Mouse (Mus musculus): Measurements from ENCODE around the gene Mrpl57. TPM values are rescaled to one million over a fixed set of nuclear protein-coding genes. Genes with fewer than 3 reads are reported as not detected.
A peak's percentile ranks its signal among the peaks of the same experiment; 100 is the strongest.

Mrpl57 gene
- polyA plus RNA-seq, 1 experiment, result 65.6 TPM

- TF ChIP-seq POLR2A (IDR thresholded peaks at IDR 0.05; ENCODE audit: borderline replicate concordance, insufficient read depth, low read length) (no peak), CTCF (IDR thresholded peaks at IDR 0.05; ENCODE audit: borderline replicate concordance, insufficient read depth, low read depth, low read length) (no peak)
- Histone ChIP-seq H3K4me3 (replicated peaks; ENCODE audit: insufficient read depth, low read depth, low read length) (no peak overlapping the region), H3K4me1 (ENCODE audit: control insufficient read depth, insufficient read depth, low read length) (peaks cover 3% of the 10 kb centered on the region; the same call in 1 of the 2 replicates), H3K27ac (ENCODE audit: insufficient read depth, low read length) (no peak overlapping the region), H3K27me3 (ENCODE audit: control insufficient read depth, insufficient read depth, low read length) (no peaks in the 10 kb centered on the region)
- DNase-seq, result no peak
- WGBS, result 83% methylated on average over 4 of the region's 4 CpGs
Observed at GRCm38 (mm10) chr14:57803731-57804130, 22.3 kb upstream of the Mrpl57 start.

DNA sequence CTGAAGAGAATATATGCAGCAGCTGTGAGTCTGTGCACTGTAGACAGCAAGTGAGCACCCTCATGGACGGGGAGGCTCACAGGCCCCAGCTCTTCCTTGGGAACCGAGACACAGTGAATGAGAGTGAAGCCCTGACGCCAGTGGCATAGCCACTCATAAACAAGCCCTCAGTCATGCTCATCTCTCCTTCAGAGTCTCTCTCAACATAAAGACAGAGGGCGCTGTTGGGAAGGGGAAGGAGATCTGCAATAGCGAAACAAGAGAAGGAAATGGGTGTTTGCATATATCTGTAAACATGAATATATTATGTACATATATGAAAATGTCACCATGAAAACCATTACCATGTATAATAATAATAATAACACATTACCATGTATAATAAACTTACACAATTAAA lies 17.5 kb upstream of the Mrpl57 start:
- no peak overlapping the region for H3K4me3 ChIP-seq (replicated peaks; ENCODE audit: insufficient read depth, low read depth, low read length)
- peak in 1 of 2 experiments; percentile 17 for DNase-seq
- no peak overlapping the region for H3K27ac ChIP-seq (ENCODE audit: insufficient read depth, low read length)
- H3K27me3 ChIP-seq (ENCODE audit: control insufficient read depth, insufficient read depth, low read length), result no peaks in the 10 kb centered on the region
- TF ChIP-seq CTCF (IDR thresholded peaks at IDR 0.05; ENCODE audit: borderline replicate concordance, insufficient read depth, low read depth, low read length) (peak; percentile 23; the same call in 1 of the 2 replicates), POLR2A (IDR thresholded peaks at IDR 0.05; ENCODE audit: borderline replicate concordance, insufficient read depth, low read length) (no peak)
- 54% methylated on average over 5 of the region's 5 CpGs for WGBS
- no peaks in the 10 kb centered on the region for H3K4me1 ChIP-seq (ENCODE audit: control insufficient read depth, insufficient read depth, low read length)

- no peak for TF ChIP-seq CTCF (IDR thresholded peaks at IDR 0.05; ENCODE audit: borderline replicate concordance, insufficient read depth, low read depth, low read length)
- TF ChIP-seq POLR2A (IDR thresholded peaks at IDR 0.05; ENCODE audit: borderline replicate concordance, insufficient read depth, low read length), result no peak
- DNase-seq, result no peak
- no peaks in the 10 kb centered on the region for H3K27me3 ChIP-seq (ENCODE audit: control insufficient read depth, insufficient read depth, low read length)
- WGBS, result 97% methylated on average over 2 of the region's 2 CpGs
- no peak overlapping the region for H3K27ac ChIP-seq (ENCODE audit: insufficient read depth, low read length)
- H3K4me3 ChIP-seq (replicated peaks; ENCODE audit: insufficient read depth, low read depth, low read length), result no peak overlapping the region
- no peaks in the 10 kb centered on the region for H3K4me1 ChIP-seq (ENCODE audit: control insufficient read depth, insufficient read depth, low read length)
Observed at GRCm38 (mm10) chr14:57810886-57811285, 15.1 kb upstream of the Mrpl57 start.

- H3K4me1 ChIP-seq (ENCODE audit: control insufficient read depth, insufficient read depth, low read length), result no peaks in the 10 kb centered on the region
- no peak for DNase-seq
- no peaks in the 10 kb centered on the region for H3K27me3 ChIP-seq (ENCODE audit: control insufficient read depth, insufficient read depth, low read length)
- WGBS, result 94% methylated on average over 5 of the region's 5 CpGs
- no peak for TF ChIP-seq CTCF (IDR thresholded peaks at IDR 0.05; ENCODE audit: borderline replicate concordance, insufficient read depth, low read depth, low read length)
- TF ChIP-seq POLR2A (IDR thresholded peaks at IDR 0.05; ENCODE audit: borderline replicate concordance, insufficient read depth, low read length), result no peak
- no peak overlapping the region for H3K27ac ChIP-seq (ENCODE audit: insufficient read depth, low read length)
- no peak overlapping the region for H3K4me3 ChIP-seq (replicated peaks; ENCODE audit: insufficient read depth, low read depth, low read length)
Observed at GRCm38 (mm10) chr14:57811844-57812243, 14.2 kb upstream of the Mrpl57 start.

- TF ChIP-seq POLR2A (IDR thresholded peaks at IDR 0.05; ENCODE audit: borderline replicate concordance, insufficient read depth, low read length) (no peak), CTCF (IDR thresholded peaks at IDR 0.05; ENCODE audit: borderline replicate concordance, insufficient read depth, low read depth, low read length) (no peak)
- Histone ChIP-seq H3K4me1 (ENCODE audit: control insufficient read depth, insufficient read depth, low read length) (no peaks in the 10 kb centered on the region), H3K4me3 (replicated peaks; ENCODE audit: insufficient read depth, low read depth, low read length) (no peak overlapping the region), H3K27ac (ENCODE audit: insufficient read depth, low read length) (no peak overlapping the region), H3K27me3 (ENCODE audit: control insufficient read depth, insufficient read depth, low read length) (no peaks in the 10 kb centered on the region)
- WGBS, result 73% methylated on average over 4 of the region's 4 CpGs
- DNase-seq, result no peak
Observed at GRCm38 (mm10) chr14:57820839-57821238, 5.2 kb upstream of the Mrpl57 start.

GRCm38 (mm10) chr14:57827284-57827683 lies 1.2 kb downstream of the Mrpl57 start:
- DNase-seq, result no peak
- peak overlapping the region; percentile 71 for H3K4me3 ChIP-seq (replicated peaks; ENCODE audit: insufficient read depth, low read depth, low read length)
- H3K27ac ChIP-seq (ENCODE audit: insufficient read depth, low read length), result no peak overlapping the region
- TF ChIP-seq POLR2A (IDR thresholded peaks at IDR 0.05; ENCODE audit: borderline replicate concordance, insufficient read depth, low read length) (no peak), CTCF (IDR thresholded peaks at IDR 0.05; ENCODE audit: borderline replicate concordance, insufficient read depth, low read depth, low read length) (no peak)
- no peaks in the 10 kb centered on the region for H3K27me3 ChIP-seq (ENCODE audit: control insufficient read depth, insufficient read depth, low read length)
- H3K4me1 ChIP-seq (ENCODE audit: control insufficient read depth, insufficient read depth, low read length), result peaks cover 3% of the 10 kb centered on the region; the same call in 1 of the 2 replicates
- WGBS, result 64% methylated on average over 1 of the region's 1 CpGs

- TF ChIP-seq POLR2A (IDR thresholded peaks at IDR 0.05; ENCODE audit: borderline replicate concordance, insufficient read depth, low read length), result no peak
- TF ChIP-seq CTCF (IDR thresholded peaks at IDR 0.05; ENCODE audit: borderline replicate concordance, insufficient read depth, low read depth, low read length), result no peak
- no peak for DNase-seq
- 81% methylated on average over 2 of the region's 2 CpGs for WGBS
Observed at GRCm38 (mm10) chr14:57833526-57833925, 7.5 kb downstream of the Mrpl57 start.

DNA sequence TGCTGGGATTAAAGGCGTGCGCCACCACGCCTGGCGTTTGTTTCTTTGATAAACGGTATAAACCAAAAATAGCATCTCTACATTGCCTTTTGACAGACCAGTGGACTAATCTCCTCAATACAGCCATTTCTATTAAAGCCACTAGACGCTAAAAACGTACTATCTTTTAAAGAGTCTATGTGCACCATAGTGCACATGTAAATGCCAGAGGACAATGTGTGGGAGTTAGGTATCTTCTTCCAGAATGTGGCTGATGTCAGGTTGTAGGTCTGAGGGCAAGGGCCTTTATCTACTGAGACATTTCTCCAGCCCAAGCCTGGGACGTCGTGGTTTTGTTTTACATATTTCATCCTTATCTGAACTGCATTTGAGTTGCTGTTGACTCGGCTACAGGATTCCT lies 9.1 kb downstream of the Mrpl57 start:
- TF ChIP-seq CTCF (IDR thresholded peaks at IDR 0.05; ENCODE audit: borderline replicate concordance, insufficient read depth, low read depth, low read length), result no peak
- no peak for TF ChIP-seq POLR2A (IDR thresholded peaks at IDR 0.05; ENCODE audit: borderline replicate concordance, insufficient read depth, low read length)
- no peak overlapping the region for H3K27ac ChIP-seq (ENCODE audit: insufficient read depth, low read length)
- 93% methylated on average over 10 of the region's 10 CpGs for WGBS
- no peak for DNase-seq
- no peaks in the 10 kb centered on the region for H3K4me1 ChIP-seq (ENCODE audit: control insufficient read depth, insufficient read depth, low read length)
- no peaks in the 10 kb centered on the region for H3K27me3 ChIP-seq (ENCODE audit: control insufficient read depth, insufficient read depth, low read length)
- no peak overlapping the region for H3K4me3 ChIP-seq (replicated peaks; ENCODE audit: insufficient read depth, low read depth, low read length)

More at GRCm38 (mm10) chr14:57833526-57833925, 7.5 kb downstream of the Mrpl57 start:
- H3K4me1 ChIP-seq (ENCODE audit: control insufficient read depth, insufficient read depth, low read length), result no peaks in the 10 kb centered on the region
- H3K27me3 ChIP-seq (ENCODE audit: control insufficient read depth, insufficient read depth, low read length), result no peaks in the 10 kb centered on the region
- no peak overlapping the region for H3K4me3 ChIP-seq (replicated peaks; ENCODE audit: insufficient read depth, low read depth, low read length)
- no peak overlapping the region for H3K27ac ChIP-seq (ENCODE audit: insufficient read depth, low read length)

All from cerebellum, adult 2 months (tissue).